Mouse (Mus musculus) ES-Bruce4 (cell line): ENCODE results near the gene Coa3. TPM values are rescaled to one million over a fixed set of nuclear protein-coding genes. Genes with fewer than 3 reads are reported as not detected.
A peak's percentile ranks its signal among the peaks of the same experiment; 100 is the strongest.

Experiments
- H3K27ac ChIP-seq: 2 replicates; pipeline ENCODE4 v1.5.1; 2012; ENCODE audit warnings: low read length, inconsistent platforms; ENCODE audit not compliant: insufficient read depth
- H3K27me3 ChIP-seq: 2 replicates; pipeline ENCODE4 v1.6.1; 2012; ENCODE audit warnings: mild to moderate bottlenecking, low read length, inconsistent platforms; ENCODE audit not compliant: control insufficient read depth, poor library complexity, insufficient read depth, severe bottlenecking
- H3K36me3 ChIP-seq: 2 replicates; pipeline ENCODE4 v1.6.1; 2012; ENCODE audit warnings: inconsistent platforms, mild to moderate bottlenecking, low read length, moderate library complexity; ENCODE audit not compliant: control insufficient read depth, poor library complexity, insufficient read depth, severe bottlenecking
- H3K4me1 ChIP-seq: one replicate; pipeline ENCODE4 v1.8.1; 2011; ENCODE audit warnings: low read length; ENCODE audit not compliant: control insufficient read depth, insufficient read depth
- H3K4me3 ChIP-seq: 2 replicates; pipeline ENCODE4 v1.5.1; 2011; ENCODE audit warnings: low read depth, mild to moderate bottlenecking, low read length
- H3K9ac ChIP-seq: 2 replicates; pipeline ENCODE4 v1.6.1; 2012; ENCODE audit warnings: low read depth, mild to moderate bottlenecking, inconsistent platforms; ENCODE audit not compliant: poor library complexity, severe bottlenecking
- H3K9me3 ChIP-seq: replicated peaks from 2 replicates; pipeline ENCODE4 v1.6.1; 2012; ENCODE audit warnings: mild to moderate bottlenecking, low read length, inconsistent platforms; ENCODE audit not compliant: control insufficient read depth, poor library complexity, insufficient read depth, severe bottlenecking
- CTCF ChIP-seq: IDR thresholded peaks from one replicate; pipeline ENCODE4 v1.8.1; 2011; ENCODE audit warnings: low read depth, low read length
- EP300 ChIP-seq: IDR thresholded peaks from 2 replicates; pipeline ENCODE4 v1.6.1; 2011; ENCODE audit warnings: low read depth, low read length; ENCODE audit not compliant: insufficient read depth
- POLR2A ChIP-seq: IDR thresholded peaks from one replicate; pipeline ENCODE4 v1.8.1; 2011; ENCODE audit warnings: low read length; ENCODE audit not compliant: insufficient read depth
- polyA plus RNA-seq: library from polyadenylated mRNA; stranded (reverse); fragments of >200 nt; gene quantifications from 2 replicates; pipeline ENCODE4 v1.2.4, GENCODE M21; 2011; ENCODE audit warnings: low read depth; ENCODE audit not compliant: missing spikeins, insufficient read depth, insufficient read length

The Coa3 gene
- polyA plus RNA-seq, 1 experiment = 44.8 TPM

- Histone ChIP-seq H3K9ac (no peak overlapping the region), H3K36me3 (no peaks in the 10 kb centered on the region), H3K4me1 (peaks cover 2% of the 10 kb centered on the region), H3K9me3 (no peaks in the 10 kb centered on the region), H3K27me3 (no peaks in the 10 kb centered on the region), H3K27ac (no peak overlapping the region), H3K4me3 (no peak overlapping the region)
- no peak for TF ChIP-seq CTCF
Observed at GRCm38 (mm10) chr11:101236782-101237181, 42.1 kb downstream of the Coa3 start.

DNA sequence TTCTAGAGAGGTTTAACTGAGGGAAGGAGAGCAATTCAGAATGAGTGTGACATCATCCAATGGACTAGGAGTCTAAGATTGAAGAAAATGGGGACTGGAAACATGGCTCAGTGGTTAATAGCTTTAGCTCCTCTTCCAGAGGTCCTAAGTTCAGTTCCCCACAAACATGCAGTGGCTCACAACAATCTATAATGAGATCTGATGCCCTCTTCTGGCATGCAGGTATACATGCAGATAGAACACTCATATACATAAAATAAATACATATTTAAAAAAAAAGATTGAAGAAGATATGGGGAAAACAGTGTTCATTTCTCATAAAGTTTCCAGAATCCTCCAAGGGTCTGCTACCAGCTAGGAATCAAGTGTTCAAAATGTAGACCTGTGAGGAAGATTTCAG lies 43.5 kb downstream of the Coa3 start:
- TF ChIP-seq CTCF = no peak
- TF ChIP-seq EP300 = no peak
- no peak for TF ChIP-seq POLR2A
- no peak overlapping the region for H3K27ac ChIP-seq
- H3K4me1 ChIP-seq = peaks cover 2% of the 10 kb centered on the region
- no peak overlapping the region for H3K4me3 ChIP-seq
- H3K9me3 ChIP-seq = no peaks in the 10 kb centered on the region
- no peaks in the 10 kb centered on the region for H3K36me3 ChIP-seq
- no peaks in the 10 kb centered on the region for H3K27me3 ChIP-seq
- H3K9ac ChIP-seq = no peak overlapping the region

GRCm38 (mm10) chr11:101234124-101234523 lies 44.8 kb downstream of the Coa3 start:
- Histone ChIP-seq H3K4me1 (peaks cover 3% of the 10 kb centered on the region), H3K9me3 (no peaks in the 10 kb centered on the region), H3K36me3 (no peaks in the 10 kb centered on the region), H3K9ac (no peak overlapping the region), H3K27me3 (no peaks in the 10 kb centered on the region), H3K27ac (peak overlapping the region; percentile 70), H3K4me3 (peak overlapping the region; percentile 53)
- TF ChIP-seq POLR2A = no peak

DNA sequence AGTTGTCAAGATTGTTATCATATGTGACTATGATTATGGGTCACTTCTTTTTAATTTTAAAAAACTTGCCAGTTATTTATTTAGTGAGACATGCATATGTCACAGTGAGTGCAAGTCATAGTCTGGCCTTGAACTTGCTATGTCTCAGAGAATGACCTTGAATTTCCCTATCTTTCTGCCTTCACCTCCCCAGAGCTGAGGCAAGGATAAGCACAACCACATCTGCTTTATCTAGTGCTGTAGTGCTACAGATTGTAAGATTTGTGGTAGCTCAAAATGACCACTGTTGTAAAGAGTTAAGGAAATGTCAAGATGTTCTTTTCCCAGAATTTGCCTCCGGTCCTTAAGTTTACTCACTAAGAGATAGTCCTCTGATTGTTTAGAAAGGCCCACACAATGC lies 45.7 kb downstream of the Coa3 start:
- H3K36me3 ChIP-seq = no peaks in the 10 kb centered on the region
- peaks cover 3% of the 10 kb centered on the region for H3K4me1 ChIP-seq
- H3K9me3 ChIP-seq = no peaks in the 10 kb centered on the region
- H3K27me3 ChIP-seq = no peaks in the 10 kb centered on the region
- TF ChIP-seq EP300 = no peak
- no peak for TF ChIP-seq POLR2A
- TF ChIP-seq CTCF = no peak
- H3K9ac ChIP-seq = no peak overlapping the region
- H3K27ac ChIP-seq = no peak overlapping the region
- no peak overlapping the region for H3K4me3 ChIP-seq

DNA sequence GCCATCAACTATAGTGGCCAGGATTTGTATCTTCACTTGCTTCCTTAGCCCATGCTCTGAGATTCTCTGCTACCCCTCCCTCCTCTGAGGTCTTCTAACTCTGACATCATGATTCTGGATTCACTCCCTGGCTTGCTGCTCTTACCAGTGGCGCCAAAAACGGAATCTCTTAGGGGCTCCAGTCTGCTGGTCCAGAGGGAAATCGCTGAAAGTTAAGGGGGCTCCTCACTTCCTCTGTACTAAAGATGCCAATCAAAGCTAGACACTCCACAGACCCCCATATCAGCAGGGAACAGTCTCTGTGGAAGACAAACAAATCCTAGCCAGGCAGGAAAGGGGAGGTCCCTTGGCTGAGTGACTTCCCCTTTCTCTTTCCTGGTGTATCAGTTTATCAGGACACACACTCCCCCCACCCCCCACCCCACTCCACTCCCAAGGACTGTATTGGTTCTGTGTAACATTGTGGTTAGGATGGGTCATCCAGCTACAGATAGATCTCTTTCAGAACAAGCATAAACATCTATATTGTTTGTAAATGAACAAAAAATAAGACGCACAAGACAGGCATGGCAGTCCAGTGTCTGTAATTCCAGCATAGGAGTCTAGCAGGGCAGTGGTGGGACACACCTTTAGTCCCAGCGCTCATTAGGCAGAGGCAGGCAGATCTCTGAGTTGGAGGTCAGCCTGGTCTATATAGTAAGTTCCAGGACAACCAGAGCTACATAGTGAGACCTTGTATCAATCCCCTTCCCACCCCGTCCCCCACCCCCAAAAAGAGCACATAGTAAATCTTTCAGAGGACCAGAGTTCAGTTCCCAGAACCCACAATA lies 46.7 kb downstream of the Coa3 start:
- Histone ChIP-seq H3K36me3 (no peaks in the 10 kb centered on the region), H3K27ac (no peak overlapping the region), H3K9ac (peak overlapping the region; percentile 34; the same call in 1 of the 2 replicates), H3K27me3 (no peaks in the 10 kb centered on the region), H3K4me3 (no peak overlapping the region), H3K9me3 (no peaks in the 10 kb centered on the region), H3K4me1 (peaks cover 3% of the 10 kb centered on the region)
- TF ChIP-seq EP300 = no peak
- TF ChIP-seq CTCF = no peak
- no peak for TF ChIP-seq POLR2A

DNA sequence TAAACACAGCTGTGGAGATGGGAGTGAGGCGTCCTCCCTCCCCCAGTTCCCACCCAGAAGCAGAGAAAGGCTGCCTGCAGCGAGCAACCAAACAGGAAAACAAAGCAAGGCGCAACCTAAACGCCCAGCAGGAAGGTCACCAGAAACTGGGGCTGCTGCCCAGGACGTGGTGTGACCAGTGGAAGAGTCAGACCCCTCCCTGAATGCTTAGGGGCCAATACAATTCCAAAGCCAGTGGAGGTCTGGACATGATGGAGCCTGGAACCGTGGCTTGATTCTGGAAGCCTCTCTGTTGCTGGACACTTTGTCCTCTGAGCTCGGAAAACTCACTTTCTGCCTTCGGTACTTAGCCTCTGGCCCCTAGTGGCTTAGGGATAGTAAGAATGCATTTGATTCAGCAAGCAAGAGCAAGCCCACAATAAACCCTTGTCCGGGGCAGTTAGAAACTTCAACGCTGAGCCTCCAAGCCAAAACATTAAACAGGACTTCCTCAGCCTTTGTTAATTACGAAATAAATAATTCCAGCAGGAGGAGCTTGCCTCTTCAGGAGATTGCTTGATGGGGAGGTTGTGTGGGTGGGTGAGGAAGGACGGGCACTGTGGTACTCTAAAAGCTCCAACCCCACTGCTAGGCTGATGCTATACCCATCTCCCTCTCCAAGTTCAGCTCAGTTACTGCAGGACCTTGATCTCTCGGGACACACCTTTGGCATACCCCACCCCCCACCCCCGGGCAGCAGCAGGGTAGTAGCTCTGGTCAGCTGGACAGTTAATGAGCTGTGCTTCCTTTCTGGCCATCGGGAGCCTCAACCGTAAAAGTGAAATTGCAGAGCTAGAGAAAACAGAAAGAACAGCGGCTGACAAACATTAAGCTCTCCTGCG lies 47.7 kb downstream of the Coa3 start:
- H3K27me3 ChIP-seq = no peaks in the 10 kb centered on the region
- H3K4me3 ChIP-seq = no peak overlapping the region
- H3K4me1 ChIP-seq = peaks cover 3% of the 10 kb centered on the region
- H3K9ac ChIP-seq = no peak overlapping the region
- TF ChIP-seq EP300 = peak; percentile 93
- no peak for TF ChIP-seq POLR2A
- no peaks in the 10 kb centered on the region for H3K36me3 ChIP-seq
- H3K27ac ChIP-seq = 0 out of 2 replicates have a peak overlapping the region, but pooled peaks have one; percentile 18
- no peaks in the 10 kb centered on the region for H3K9me3 ChIP-seq
